Mouse (Mus musculus) C2C12 (cell line): ENCODE measurements around the gene Dnajc22. TPM values are rescaled to one million over a fixed set of nuclear protein-coding genes. Genes with fewer than 3 reads are reported as not detected.

Experiments used
- H3K27me3 ChIP-seq: one replicate; pipeline ENCODE4 v1.6.1; 2011; ENCODE audit not compliant: control insufficient read depth, insufficient read depth, insufficient read length
- H3K36me3 ChIP-seq: one replicate; pipeline ENCODE4 v1.6.1; 2011; ENCODE audit not compliant: control insufficient read depth, insufficient read depth
- H3K4me3 ChIP-seq: one replicate; pipeline ENCODE4 v1.5.1; 2011; ENCODE audit warnings: mild to moderate bottlenecking, control low read depth; ENCODE audit not compliant: poor library complexity, insufficient read depth, severe bottlenecking
- H3K79me2 ChIP-seq: one replicate; pipeline ENCODE4 v1.6.1; 2011; ENCODE audit not compliant: control insufficient read depth, insufficient read depth
- H3K79me3 ChIP-seq: one replicate; pipeline ENCODE4 v1.6.1; 2011; ENCODE audit warnings: low read depth, control low read depth
- H3ac ChIP-seq: one replicate; pipeline ENCODE3; 2011; ENCODE audit warnings: low read depth; ENCODE audit not compliant: control insufficient read depth, insufficient read length
- CEBPB ChIP-seq: IDR thresholded peaks from one replicate; pipeline ENCODE4 v1.6.1; 2011; ENCODE audit warnings: low read depth, mild to moderate bottlenecking, control low read depth, moderate library complexity
- CTCF ChIP-seq: IDR thresholded peaks from one replicate; pipeline ENCODE4 v1.5.1; 2011; ENCODE audit not compliant: control insufficient read depth, insufficient read depth, insufficient read length
- FOSL1 ChIP-seq: IDR thresholded peaks from one replicate; pipeline ENCODE4 v1.8.0; 2011; ENCODE audit warnings: mild to moderate bottlenecking, low read length; ENCODE audit not compliant: poor library complexity, insufficient read depth, severe bottlenecking
- MAX ChIP-seq: IDR thresholded peaks from one replicate; pipeline ENCODE4 v1.6.1; 2011; ENCODE audit warnings: mild to moderate bottlenecking, control low read depth
- MYOD1 ChIP-seq: IDR thresholded peaks from one replicate; pipeline ENCODE4 v1.6.1; 2011; ENCODE audit warnings: low read depth; ENCODE audit not compliant: control insufficient read depth, insufficient read length
- MYOG ChIP-seq: IDR thresholded peaks from one replicate; pipeline ENCODE4 v1.6.1; 2011; ENCODE audit not compliant: control insufficient read depth, insufficient read length; ENCODE audit errors: extremely low read depth
- USF1 ChIP-seq: IDR thresholded peaks from one replicate; pipeline ENCODE4 v1.6.1; 2011; ENCODE audit warnings: low read depth, mild to moderate bottlenecking, control low read depth, moderate library complexity
- microRNA-seq: library from miRNA; unstranded; fragments of <30 nt; microRNA quantifications from one replicate; pipeline ENCODE4, GENCODE M21; 2019; ENCODE audit warnings: borderline microRNAs expressed
- polyA plus RNA-seq: library from polyadenylated mRNA; unstranded; fragments of >200 nt; fragmentation: generic; extraction: Trizol; gene quantifications from one replicate; pipeline ENCODE4 v1.2.1, GENCODE M21; 2012; ENCODE audit warnings: missing spikeins

The Dnajc22 gene
- polyA plus RNA-seq, 1 experiment, result 0.74 TPM

- no peak for TF ChIP-seq CTCF
- no peak for TF ChIP-seq CEBPB
- TF ChIP-seq USF1, result no peak
- TF ChIP-seq MYOD1, result no peak
- TF ChIP-seq MAX, result no peak
- TF ChIP-seq MYOG, result no peak
- TF ChIP-seq FOSL1, result no peak
- Histone ChIP-seq H3K4me3 (no peak overlapping the region), H3K27me3 (no peaks in the 10 kb centered on the region), H3K79me2 (no peaks in the 10 kb centered on the region), H3K36me3 (peaks cover 11% of the 10 kb centered on the region), H3K79me3 (no peaks in the 10 kb centered on the region), H3ac (no peak overlapping the region)
Measured at GRCm38 (mm10) chr15:99153466-99153865, 60.5 kb downstream of the Dnajc22 start.

Small RNAs within 50 kb of the gene (microRNA-seq; reads per million reads assigned to microRNA genes)
- gene Mir6960, result 2.6 reads per million, percentile 43 among the genes with 10 or more reads in this experiment

Other genes starting within 250 kb of the Dnajc22 start
- gene Kmt2d, start 222.0 kb upstream of the Dnajc22 start, polyA plus RNA-seq, result 23.8 TPM
- gene Rhebl1, start 198.6 kb upstream of the Dnajc22 start, polyA plus RNA-seq, result 9.7 TPM
- 0.16 TPM for gene Dhh, start 194.6 kb upstream of the Dnajc22 start, polyA plus RNA-seq
- 18.0 TPM for gene Lmbr1l, start 174.9 kb upstream of the Dnajc22 start, polyA plus RNA-seq
- gene Tuba1b, start 158.6 kb upstream of the Dnajc22 start, polyA plus RNA-seq, result 3,512 TPM
- 0.22 TPM for gene Gm49450, start 139.6 kb upstream of the Dnajc22 start, polyA plus RNA-seq
- gene Tuba1a, start 139.5 kb upstream of the Dnajc22 start, polyA plus RNA-seq, result 2,758 TPM
- gene Tuba1c, start 63.3 kb upstream of the Dnajc22 start, polyA plus RNA-seq, result 976 TPM
- 1.3 TPM for gene Prph, start 38.0 kb upstream of the Dnajc22 start, polyA plus RNA-seq
- gene Troap, start 18.6 kb upstream of the Dnajc22 start, polyA plus RNA-seq, result 49.0 TPM
- gene C1ql4, start 5.4 kb upstream of the Dnajc22 start, polyA plus RNA-seq, result 0.07 TPM
- 25.4 TPM for gene Spats2, start 32.7 kb downstream of the Dnajc22 start, polyA plus RNA-seq
- gene Kcnh3, start 131.7 kb downstream of the Dnajc22 start, polyA plus RNA-seq, result 0.04 TPM
- 118 TPM for gene Mcrs1, start 158.8 kb downstream of the Dnajc22 start, polyA plus RNA-seq
- gene Prpf40b, start 201.9 kb downstream of the Dnajc22 start, polyA plus RNA-seq, result 24.7 TPM
- not detected for gene Fam186b, start 202.7 kb downstream of the Dnajc22 start, polyA plus RNA-seq